Mouse (Mus musculus) kidney, embryonic 16.5 days (tissue): ENCODE data around the gene Metrn. TPM values are rescaled to one million over a fixed set of nuclear protein-coding genes. Genes with fewer than 3 reads are reported as not detected.

Source experiments
- ATAC-seq: fragments of 200-750 bp; cut with Nextera tagmentation; 2 replicates; pipeline ENCODE4 v1.8.0; 2017; ENCODE audit warnings: moderate TSS enrichment; ENCODE audit not compliant: low FRiP score, low TSS enrichment
- H3K27ac ChIP-seq: fragments of 300-500 bp; sonication (generic); 2 replicates; pipeline ENCODE4 v1.5.1; 2014; ENCODE audit warnings: low read length
- H3K27me3 ChIP-seq: fragments of 300-500 bp; sonication (generic); 2 replicates; pipeline ENCODE4 v1.6.1; 2014; ENCODE audit warnings: low read length, control low read depth, mixed read lengths; ENCODE audit not compliant: insufficient read depth
- H3K36me3 ChIP-seq: fragments of 300-500 bp; sonication (generic); 2 replicates; pipeline ENCODE4 v1.6.1; 2014; ENCODE audit warnings: low read length, control low read depth, mixed read lengths; ENCODE audit not compliant: insufficient read depth
- H3K4me1 ChIP-seq: fragments of 300-500 bp; sonication (generic); 2 replicates; pipeline ENCODE4 v1.6.1; 2014; ENCODE audit warnings: low read length, control low read depth, mixed read lengths; ENCODE audit not compliant: insufficient read depth
- H3K4me2 ChIP-seq: fragments of 300-500 bp; sonication (generic); replicated peaks from 2 replicates; pipeline ENCODE4 v1.6.1; 2014; ENCODE audit warnings: low read depth, low read length
- H3K4me3 ChIP-seq: fragments of 300-500 bp; sonication (generic); 2 replicates; pipeline ENCODE4 v1.5.1; 2014; ENCODE audit warnings: mild to moderate bottlenecking, low read length
- H3K9ac ChIP-seq: fragments of 300-500 bp; sonication (generic); replicated peaks from 2 replicates; pipeline ENCODE4 v1.6.1; 2014; ENCODE audit warnings: low read length
- H3K9me3 ChIP-seq: fragments of 300-500 bp; sonication (generic); 2 replicates; pipeline ENCODE4 v1.6.1; 2016; ENCODE audit warnings: low read length, control low read depth
- WGBS: fragments of 180-500 bp; shearing (Covaris S2); extraction: QIAGEN DNeasy Blood & Tissue Kit; methylation state at CpG from one replicate; pipeline ENCODE4 v1.1.7; 2014; 5-methylcytosine and 5-hydroxymethylcytosine counted together
- polyA plus RNA-seq: library from polyadenylated mRNA; unstranded; fragments of >200 nt; fragmentation: Nextera tagmentation; extraction: Ambion mirVana; gene quantifications from 2 replicates; pipeline ENCODE4 v1.2.1, GENCODE M21; 2015

Metrn gene
- polyA plus RNA-seq, 1 experiment from 2014 or later: 56.8 TPM

DNA sequence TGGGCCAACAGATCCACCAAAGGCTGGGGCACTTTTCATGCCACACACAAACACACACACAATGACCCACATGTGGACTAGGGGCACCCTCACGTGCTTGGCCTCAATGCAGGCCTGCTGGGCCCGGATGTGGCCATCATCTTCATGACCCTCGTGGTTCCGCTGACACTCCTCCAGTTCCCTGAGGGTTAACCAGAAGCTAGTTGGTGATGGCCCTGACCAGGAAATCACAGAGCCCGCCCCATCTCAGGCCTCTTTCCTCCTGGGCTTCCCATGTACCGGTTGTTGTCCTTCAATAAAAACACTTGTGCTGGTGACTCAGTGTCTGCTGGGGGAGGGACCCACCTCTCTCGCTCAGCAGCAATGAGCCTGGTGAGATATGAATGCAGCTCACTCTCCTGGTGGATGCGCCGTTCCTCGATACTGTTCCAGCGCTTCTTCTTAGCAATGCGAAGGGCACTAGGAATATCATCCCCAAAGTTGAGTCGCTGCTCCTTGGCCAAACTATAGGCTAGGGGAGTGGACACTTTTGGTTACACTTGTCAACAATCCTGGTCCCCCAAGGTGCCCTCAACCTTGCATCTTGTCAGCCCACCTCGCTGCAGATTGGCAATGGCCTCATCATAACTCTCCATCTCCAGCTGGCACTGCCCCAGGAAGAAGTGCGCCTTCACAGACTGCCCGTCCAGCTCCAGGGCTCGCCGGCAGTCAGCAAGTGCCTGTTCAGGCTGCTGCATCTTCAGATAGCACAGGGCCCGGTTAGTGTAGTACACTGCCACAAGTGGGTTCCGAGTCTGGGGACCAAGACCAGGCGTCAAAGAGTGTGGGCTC lies 34.7 kb upstream of the Metrn start:
- Histone ChIP-seq H3K27me3 (no peaks in the 10 kb centered on the region), H3K9me3 (no peaks in the 10 kb centered on the region), H3K27ac (peak overlapping the region; percentile 90), H3K4me1 (peaks cover 63% of the 10 kb centered on the region), H3K9ac (peak overlapping the region; percentile 88), H3K36me3 (peaks cover 25% of the 10 kb centered on the region), H3K4me3 (peak overlapping the region; percentile 82), H3K4me2 (peak overlapping the region; percentile 95)
- 48% methylated on average over 21 of the region's 21 CpGs for WGBS
- no peak for ATAC-seq

DNA sequence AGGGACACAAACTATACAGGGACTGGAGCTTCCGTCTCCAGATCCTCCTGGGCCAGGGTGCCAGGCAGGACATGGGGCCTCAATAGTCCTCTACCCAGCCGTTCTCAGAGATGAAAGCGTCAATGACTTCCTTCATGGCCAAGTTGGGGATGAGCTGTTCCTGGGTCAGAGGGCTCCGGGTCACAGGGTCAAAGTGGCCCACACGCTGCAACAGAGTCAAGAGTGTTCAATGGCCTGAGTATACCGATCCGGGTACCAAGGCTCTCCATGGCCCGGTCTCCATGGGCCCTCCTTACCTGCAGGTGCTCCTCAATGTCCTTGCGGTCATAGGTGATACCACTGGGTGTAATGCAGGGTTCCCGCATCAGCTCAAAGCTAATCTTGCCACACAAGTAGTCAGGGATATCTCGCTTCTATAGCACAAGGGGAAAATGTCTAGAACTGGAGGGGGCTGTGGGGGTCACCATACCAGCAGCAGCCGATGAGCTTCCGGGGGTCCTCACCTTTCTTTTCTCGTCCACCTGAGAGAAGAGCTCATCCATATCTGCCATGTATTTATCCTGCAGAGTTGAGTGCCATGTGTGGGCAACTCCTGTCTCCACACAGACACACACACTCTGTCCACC lies 34.0 kb upstream of the Metrn start:
- Histone ChIP-seq H3K4me2 (peak overlapping the region; percentile 95), H3K27ac (no peak overlapping the region), H3K27me3 (no peaks in the 10 kb centered on the region), H3K4me1 (peaks cover 55% of the 10 kb centered on the region), H3K4me3 (peak overlapping the region; percentile 82), H3K9ac (no peak overlapping the region), H3K9me3 (no peaks in the 10 kb centered on the region), H3K36me3 (peaks cover 30% of the 10 kb centered on the region)
- no peak for ATAC-seq
- 85% methylated on average over 14 of the region's 14 CpGs for WGBS

DNA sequence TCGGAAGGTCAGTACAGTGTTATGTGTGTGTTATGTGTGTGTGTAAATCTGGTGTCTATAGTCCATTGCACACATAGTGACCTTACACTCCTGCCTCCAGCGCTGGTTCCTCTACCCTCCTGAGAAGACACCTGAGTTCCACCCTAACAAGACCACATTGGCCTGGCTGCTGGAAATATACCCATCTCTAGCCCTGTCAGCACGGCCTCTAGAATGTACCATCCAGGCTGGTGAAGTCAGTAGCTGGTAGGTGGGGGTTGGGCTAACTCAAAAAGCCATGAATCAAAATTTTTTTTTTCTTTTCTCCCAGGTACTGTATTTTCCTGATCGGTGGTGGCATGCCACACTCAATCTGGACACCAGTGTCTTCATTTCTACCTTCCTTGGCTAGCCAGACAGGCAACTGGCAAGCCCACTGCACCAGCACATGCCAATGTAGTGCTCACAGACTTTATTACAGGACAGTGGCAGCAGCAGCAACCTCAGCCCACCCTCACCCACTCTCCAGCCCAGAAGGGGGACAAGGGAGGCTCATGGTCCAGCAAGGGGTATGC lies 33.3 kb upstream of the Metrn start:
- Histone ChIP-seq H3K9me3 (no peaks in the 10 kb centered on the region), H3K9ac (no peak overlapping the region), H3K27ac (no peak overlapping the region), H3K4me3 (no peak overlapping the region), H3K4me2 (peak overlapping the region; percentile 64), H3K27me3 (no peaks in the 10 kb centered on the region), H3K36me3 (peaks cover 30% of the 10 kb centered on the region), H3K4me1 (peaks cover 50% of the 10 kb centered on the region)
- 78% methylated on average over 4 of the region's 4 CpGs for WGBS
- ATAC-seq: no peak

- H3K9ac ChIP-seq: peak overlapping the region; percentile 75
- peak overlapping the region; percentile 64 for H3K4me2 ChIP-seq
- peak overlapping the region; percentile 58 for H3K4me3 ChIP-seq
- H3K27ac ChIP-seq: peak overlapping the region; percentile 86
- H3K36me3 ChIP-seq: peaks cover 30% of the 10 kb centered on the region
- H3K9me3 ChIP-seq: no peaks in the 10 kb centered on the region
- peaks cover 50% of the 10 kb centered on the region for H3K4me1 ChIP-seq
- no peak for ATAC-seq
- H3K27me3 ChIP-seq: no peaks in the 10 kb centered on the region
- 33% methylated on average over 8 of the region's 8 CpGs for WGBS
Observed at GRCm38 (mm10) chr17:25829558-25830017, 32.7 kb upstream of the Metrn start.

DNA sequence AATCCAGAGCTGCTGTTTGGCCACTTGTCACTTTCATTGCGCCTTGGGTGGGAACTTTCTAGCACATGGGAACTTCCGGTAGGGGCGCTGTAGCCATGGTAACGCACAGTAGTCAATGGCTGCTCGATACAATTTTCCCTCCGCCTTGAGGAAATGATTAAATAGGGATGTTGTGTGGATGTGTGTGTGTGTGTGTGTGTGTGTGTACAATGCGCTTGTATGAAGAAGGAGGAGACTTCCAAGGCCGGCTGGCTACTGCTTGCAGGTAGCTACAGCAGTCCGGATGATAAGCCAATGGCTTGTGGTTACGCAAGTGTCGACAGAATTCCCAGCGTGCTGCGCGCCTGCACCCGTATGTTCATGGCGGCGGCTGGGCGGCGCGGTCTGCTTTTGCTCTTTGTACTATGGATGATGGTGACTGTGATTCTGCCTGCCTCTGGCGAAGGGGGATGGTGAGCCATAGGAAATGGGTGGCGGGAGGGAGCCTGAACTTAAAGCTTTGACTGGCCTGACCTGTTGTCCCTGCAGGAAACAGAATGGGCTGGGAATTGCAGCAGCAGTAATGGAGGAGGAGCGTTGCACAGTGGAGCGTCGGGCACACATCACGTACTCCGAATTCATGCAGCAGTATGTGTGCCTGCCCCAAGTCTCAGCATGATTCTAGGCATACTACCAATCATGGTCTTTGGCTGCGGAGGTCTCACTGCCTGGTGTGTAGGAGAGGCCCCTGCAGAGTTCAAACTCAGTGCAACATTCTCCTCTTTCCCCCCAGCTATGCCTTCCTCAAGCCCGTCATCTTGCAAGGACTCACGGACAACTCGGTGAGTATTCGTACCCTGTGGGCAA lies 32.0 kb upstream of the Metrn start, which contains the start of gene Jmjd8:
Jmjd8 (plus strand) TSS at position 156 of the 846 bp plus-strand sequence.
- H3K4me2 ChIP-seq: peak within 1 kb of the TSS; percentile 64
- H3K36me3 ChIP-seq: peaks cover 30% of the 10 kb centered on the region
- 0% methylated on average over 32 of the region's 32 CpGs for WGBS
- peak within 1 kb of the TSS; percentile 58 for H3K4me3 ChIP-seq
- peak; percentile 24; the same call in 1 of the 2 replicates for ATAC-seq
- peaks cover 50% of the 10 kb centered on the region for H3K4me1 ChIP-seq
- no peaks in the 10 kb centered on the region for H3K9me3 ChIP-seq
- peak within 1 kb of the TSS; percentile 86 for H3K27ac ChIP-seq
- H3K9ac ChIP-seq: peak within 1 kb of the TSS; percentile 75
- H3K27me3 ChIP-seq: no peaks in the 10 kb centered on the region

DNA sequence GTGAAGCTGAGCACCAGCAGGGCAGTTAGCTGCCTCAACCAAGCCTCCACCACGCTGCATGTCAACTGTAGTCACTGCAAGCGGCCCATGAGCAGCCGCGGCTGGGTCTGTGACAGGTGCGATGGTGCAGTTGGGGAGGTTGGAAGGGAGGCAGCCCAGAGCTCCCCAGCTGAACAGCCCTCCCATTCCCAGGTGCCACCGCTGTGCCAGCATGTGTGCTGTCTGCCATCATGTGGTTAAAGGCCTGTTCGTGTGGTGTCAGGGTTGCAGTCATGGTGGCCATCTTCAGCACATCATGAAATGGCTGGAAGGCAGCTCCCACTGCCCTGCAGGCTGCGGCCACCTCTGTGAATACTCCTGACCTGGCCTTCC lies 31.3 kb upstream of the Metrn start:
- H3K27me3 ChIP-seq: no peaks in the 10 kb centered on the region
- H3K9me3 ChIP-seq: no peaks in the 10 kb centered on the region
- 84% methylated on average over 8 of the region's 8 CpGs for WGBS
- peaks cover 51% of the 10 kb centered on the region for H3K4me1 ChIP-seq
- H3K9ac ChIP-seq: peak overlapping the region; percentile 75
- peak overlapping the region; percentile 58 for H3K4me3 ChIP-seq
- peak overlapping the region; percentile 86 for H3K27ac ChIP-seq
- H3K4me2 ChIP-seq: peak overlapping the region; percentile 64
- peaks cover 30% of the 10 kb centered on the region for H3K36me3 ChIP-seq
- no peak for ATAC-seq

GRCm38 (mm10) chr17:25827546-25828222 lies 30.7 kb upstream of the Metrn start:
- Histone ChIP-seq H3K9ac (no peak overlapping the region), H3K4me1 (peaks cover 51% of the 10 kb centered on the region), H3K4me2 (no peak overlapping the region), H3K36me3 (peaks cover 30% of the 10 kb centered on the region), H3K27ac (peak overlapping the region; percentile 86; the same call in 1 of the 2 replicates), H3K9me3 (no peaks in the 10 kb centered on the region), H3K27me3 (no peaks in the 10 kb centered on the region), H3K4me3 (no peak overlapping the region; the same call in 1 of the 2 replicates)
- 86% methylated on average over 22 of the region's 22 CpGs for WGBS
- ATAC-seq: no peak

DNA sequence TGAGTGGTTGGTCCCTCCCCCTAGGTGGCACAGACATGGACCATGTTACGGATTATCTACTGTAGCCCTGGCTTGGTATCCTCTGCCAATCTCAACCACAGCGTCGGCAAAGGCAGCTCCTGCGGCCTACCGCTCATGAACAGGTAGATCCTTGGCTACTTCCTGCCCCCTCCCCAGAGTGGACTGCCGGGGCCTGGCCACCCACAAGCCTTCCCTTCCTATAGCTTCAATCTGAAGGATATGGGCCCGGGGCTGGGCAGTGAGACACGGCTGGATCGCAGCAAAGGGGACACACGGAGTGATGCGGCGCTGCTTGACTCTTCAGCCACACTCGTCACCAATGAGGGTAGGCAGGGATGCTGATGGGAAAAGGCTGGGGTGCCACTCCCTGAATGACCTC lies 30.1 kb upstream of the Metrn start:
- Histone ChIP-seq H3K4me1 (peaks cover 49% of the 10 kb centered on the region), H3K9ac (no peak overlapping the region), H3K36me3 (peaks cover 30% of the 10 kb centered on the region), H3K4me3 (no peak overlapping the region), H3K27me3 (peaks cover under 1% of the 10 kb centered on the region; the same call in 1 of the 2 replicates), H3K4me2 (no peak overlapping the region), H3K9me3 (no peaks in the 10 kb centered on the region), H3K27ac (no peak overlapping the region)
- 95% methylated on average over 13 of the region's 13 CpGs for WGBS
- ATAC-seq: no peak
